Mouse (Mus musculus) lung, postnatal 4 days (tissue): ENCODE data around the gene Adk.
"Not testable (repeated sequence)": the region's sequence is repeated elsewhere in the genome, so short reads cannot be mapped to it uniquely, and the experiment has no call there.

Experiments used
- DNase-seq, 2 experiments: peaks; one replicate each; pipeline ENCODE4 v3.0.0; 2021

Adk gene

GRCm38 (mm10) chr14:21441772-21442533 lies 389.6 kb downstream of the Adk start:
- DNase-seq, result no peak

- DNase-seq, result no peak
Measured at GRCm38 (mm10) chr14:21452581-21452980, 400.2 kb downstream of the Adk start.

- no peak for DNase-seq
Measured at GRCm38 (mm10) chr14:21453896-21454295, 401.5 kb downstream of the Adk start.

GRCm38 (mm10) chr14:21455654-21456350 lies 403.4 kb downstream of the Adk start:
- no peak for DNase-seq

- no peak for DNase-seq
Measured at GRCm38 (mm10) chr14:21456526-21456925, 404.2 kb downstream of the Adk start.

GRCm38 (mm10) chr14:21457876-21458275 lies 405.5 kb downstream of the Adk start:
- no peak for DNase-seq

GRCm38 (mm10) chr14:21458696-21459095 lies 406.3 kb downstream of the Adk start:
- no peak for DNase-seq

GRCm38 (mm10) chr14:21459163-21459562 lies 406.8 kb downstream of the Adk start:
- DNase-seq, result no peak

- DNase-seq, result no peak
Measured at GRCm38 (mm10) chr14:21462398-21462797, 410.0 kb downstream of the Adk start.

GRCm38 (mm10) chr14:21463117-21463712 lies 410.8 kb downstream of the Adk start:
- DNase-seq, result no peak

- DNase-seq, result no peak
Measured at GRCm38 (mm10) chr14:21470386-21470785, 418.0 kb downstream of the Adk start.

GRCm38 (mm10) chr14:21471975-21472374 lies 419.6 kb downstream of the Adk start:
- no peak for DNase-seq

- DNase-seq, result not testable (repeated sequence)
Measured at GRCm38 (mm10) chr14:21474593-21475132, 422.3 kb downstream of the Adk start.

GRCm38 (mm10) chr14:21477181-21477580 lies 424.8 kb downstream of the Adk start:
- no peak for DNase-seq

GRCm38 (mm10) chr14:21479566-21479965 lies 427.2 kb downstream of the Adk start:
- DNase-seq, result no peak

- no peak for DNase-seq
Measured at GRCm38 (mm10) chr14:21480191-21480590, 427.8 kb downstream of the Adk start.

- no peak for DNase-seq
Measured at GRCm38 (mm10) chr14:21481231-21481630, 428.9 kb downstream of the Adk start, which contains the start of gene Kat6b. Gene Kat6b (plus strand): TSS chr14:21481434.

GRCm38 (mm10) chr14:21484199-21484598 lies 431.8 kb downstream of the Adk start:
- DNase-seq, result no peak

GRCm38 (mm10) chr14:21484693-21485092 lies 432.3 kb downstream of the Adk start:
- no peak for DNase-seq

GRCm38 (mm10) chr14:21485961-21486520 lies 433.7 kb downstream of the Adk start:
- DNase-seq, result no peak

- not testable (repeated sequence) for DNase-seq
Measured at GRCm38 (mm10) chr14:21487135-21487534, 434.8 kb downstream of the Adk start.

- not testable (repeated sequence) for DNase-seq
Measured at GRCm38 (mm10) chr14:21488426-21489115, 436.2 kb downstream of the Adk start.

GRCm38 (mm10) chr14:21489116-21489485 lies 436.7 kb downstream of the Adk start:
- DNase-seq, result no peak
